Mouse (Mus musculus) left cerebral cortex, postnatal 36 days (tissue): Measurements from ENCODE around the gene Igsf9b. TPM values are rescaled to one million over a fixed set of nuclear protein-coding genes. Genes with fewer than 3 reads are reported as not detected.
A peak's percentile ranks its signal among the peaks of the same experiment; 100 is the strongest.

ENCODE experiments used
- DNase-seq, 2 experiments: peaks; one replicate each; pipeline ENCODE4 v3.0.0; 2021 to 2022; ENCODE audit warnings: low spot score in 2 of 2, mixed read lengths in 1 of 2
- intact Hi-C: fragments of 180-260 bp; cut with DNase I; formaldehyde crosslinking; loops from one replicate; pipeline ENCODE4 v1.15.1; 2025
- total RNA-seq, 2 experiments: library from RNA; stranded (reverse); gene quantifications; 2 replicates each; pipeline ENCODE4 v1.2.3; 2021

The Igsf9b gene
- total RNA-seq, 2 experiments from 2014 or later, result 49.8 to 69.8 TPM

- no peak for DNase-seq
- intact Hi-C loops, result no loop called here
These were observed 23.3 kb downstream of the Igsf9b start for GRCm38 (mm10) chr9:27322277-27322676.

- DNase-seq, result no peak
- intact Hi-C loops, result no loop called here
These were observed 24.4 kb downstream of the Igsf9b start for GRCm38 (mm10) chr9:27323412-27323811.

GRCm38 (mm10) chr9:27325920-27326319 is 26.9 kb downstream of the Igsf9b start:
- DNase-seq, result peak; percentile 61 to 75
- intact Hi-C loops, result loop anchor here (5.0 kb wide), 1 partner anchor 219 kb away; no protein-coding TSS in a partner anchor

GRCm38 (mm10) chr9:27327558-27327957 is 28.6 kb downstream of the Igsf9b start:
- intact Hi-C loops, result loop anchor here (5.0 kb wide), 1 partner anchor 220 kb away; no protein-coding TSS in a partner anchor
- DNase-seq, result no peak

GRCm38 (mm10) chr9:27330374-27330773 is 31.4 kb downstream of the Igsf9b start:
- intact Hi-C loops, result no loop called here
- DNase-seq, result no peak

GRCm38 (mm10) chr9:27331538-27331937 is 32.5 kb downstream of the Igsf9b start:
- DNase-seq, result no peak

GRCm38 (mm10) chr9:27334895-27335294 is 35.9 kb downstream of the Igsf9b start:
- intact Hi-C loops, result no loop called here
- no peak for DNase-seq

More at GRCm38 (mm10) chr9:27331538-27331937, 32.5 kb downstream of the Igsf9b start:
- intact Hi-C loops, result no loop called here

- intact Hi-C loops, result no loop called here
- DNase-seq, result no peak
These were observed 38.1 kb downstream of the Igsf9b start for GRCm38 (mm10) chr9:27336962-27337636.

- no peak for DNase-seq
- intact Hi-C loops, result no loop called here
These were observed 40.2 kb downstream of the Igsf9b start for GRCm38 (mm10) chr9:27339168-27339567.

- no peak for DNase-seq
- intact Hi-C loops, result no loop called here
These were observed 47.7 kb downstream of the Igsf9b start for GRCm38 (mm10) chr9:27346541-27347269.

- intact Hi-C loops, result no loop called here
- DNase-seq, result no peak
These were observed 54.1 kb downstream of the Igsf9b start for GRCm38 (mm10) chr9:27353082-27353481.

GRCm38 (mm10) chr9:27357893-27358292 is 58.9 kb downstream of the Igsf9b start:
- intact Hi-C loops, result no loop called here

GRCm38 (mm10) chr9:27367231-27367630 is 68.2 kb downstream of the Igsf9b start:
- intact Hi-C loops, result no loop called here
- DNase-seq, result no peak

More at GRCm38 (mm10) chr9:27357893-27358292, 58.9 kb downstream of the Igsf9b start:
- no peak for DNase-seq

- intact Hi-C loops, result no loop called here
- DNase-seq, result no peak
These were observed 70.1 kb downstream of the Igsf9b start for GRCm38 (mm10) chr9:27369108-27369507.

GRCm38 (mm10) chr9:27375746-27376145 is 76.7 kb downstream of the Igsf9b start:
- DNase-seq, result no peak
- intact Hi-C loops, result no loop called here

- intact Hi-C loops, result no loop called here
- DNase-seq, result no peak
These were observed 87.9 kb downstream of the Igsf9b start for GRCm38 (mm10) chr9:27386951-27387350.

- intact Hi-C loops, result no loop called here
- no peak for DNase-seq
These were observed 97.5 kb downstream of the Igsf9b start, which contains the start of gene Spata19 for GRCm38 (mm10) chr9:27396500-27396899. TSS of gene Spata19 (plus strand) at chr9:27396800.

- intact Hi-C loops, result no loop called here
- DNase-seq, result no peak
These were observed 102.2 kb downstream of the Igsf9b start for GRCm38 (mm10) chr9:27401169-27401568.
